Mouse (Mus musculus): ENCODE measurements around the gene Kmt2b. TPM values are rescaled to one million over a fixed set of nuclear protein-coding genes. Genes with fewer than 3 reads are reported as not detected.
A peak's percentile ranks its signal among the peaks of the same experiment; 100 is the strongest.

Kmt2b gene
- polyA plus RNA-seq, 1 experiment, result 16.1 TPM

DNA sequence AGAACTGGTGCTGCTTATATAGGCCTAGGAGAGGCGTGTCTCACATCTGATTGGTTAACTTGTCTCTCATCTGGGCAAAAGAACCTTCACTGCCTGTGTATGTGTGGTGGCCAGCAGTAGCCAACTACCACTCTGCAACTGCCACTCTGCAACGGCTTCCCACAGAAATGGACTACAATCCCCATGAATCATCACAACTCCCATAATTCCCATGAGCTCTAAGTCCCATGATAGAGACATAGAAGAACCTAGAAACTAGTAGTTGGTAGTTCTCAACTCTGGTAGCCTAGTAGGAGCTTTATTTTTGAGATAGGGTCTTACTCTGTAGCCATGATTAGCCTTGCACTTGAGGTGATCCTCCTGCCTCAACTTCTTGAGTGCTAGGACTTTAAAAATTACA is 38.6 kb downstream of the Kmt2b start:
- Histone ChIP-seq H3K4me1 (ENCODE audit: control insufficient read depth, insufficient read depth, insufficient read length, low read length) (peaks cover 3% of the 10 kb centered on the region), H3K4me3 (ENCODE audit: insufficient read depth, low read depth, low read length) (no peak overlapping the region), H3K27ac (replicated peaks; ENCODE audit: low read depth, low read length) (no peak overlapping the region)

DNA sequence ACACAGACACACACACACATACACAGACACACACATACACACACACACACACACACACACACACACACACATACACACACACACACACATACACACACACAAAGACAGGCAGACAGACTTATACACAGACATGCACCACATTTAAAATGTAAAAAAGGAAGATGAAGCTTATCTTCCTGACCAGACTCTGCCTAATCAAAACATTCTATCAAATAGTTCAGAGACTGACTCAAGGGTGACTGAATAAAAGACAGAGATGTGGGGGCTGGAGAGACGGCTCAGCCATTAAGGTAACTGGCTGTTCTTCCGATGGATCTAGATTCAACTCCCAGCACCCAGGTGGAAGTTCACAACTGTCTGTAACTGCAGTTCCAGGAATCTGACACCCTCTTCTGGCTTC is 44.2 kb downstream of the Kmt2b start:
- H3K27ac ChIP-seq (replicated peaks; ENCODE audit: low read depth, low read length), result no peak overlapping the region
- no peaks in the 10 kb centered on the region for H3K4me1 ChIP-seq (ENCODE audit: control insufficient read depth, insufficient read depth, insufficient read length, low read length)
- no peak overlapping the region for H3K4me3 ChIP-seq (ENCODE audit: insufficient read depth, low read depth, low read length)

DNA sequence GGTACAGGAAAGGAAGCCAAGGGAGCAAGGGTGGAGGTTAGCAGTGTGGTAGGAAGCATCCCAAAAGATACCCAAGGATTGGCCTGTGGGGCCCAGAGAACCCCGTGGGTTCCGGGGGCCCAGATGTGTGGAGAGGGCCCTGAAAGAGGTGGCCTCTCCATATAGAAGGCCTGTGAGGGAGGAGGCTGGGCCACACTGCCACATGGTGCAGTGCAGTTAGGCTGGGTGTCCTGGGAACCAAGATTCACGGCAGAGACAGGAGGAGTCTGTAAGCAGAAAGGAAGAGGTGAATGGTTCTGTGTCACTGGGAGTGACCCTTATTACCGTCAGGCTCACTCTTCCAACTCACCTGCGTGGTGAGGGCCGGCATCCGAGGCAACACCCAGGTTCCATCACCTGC is 48.0 kb downstream of the Kmt2b start:
- Histone ChIP-seq H3K27ac (replicated peaks; ENCODE audit: low read depth, low read length) (no peak overlapping the region), H3K4me1 (ENCODE audit: control insufficient read depth, insufficient read depth, insufficient read length, low read length) (no peaks in the 10 kb centered on the region), H3K4me3 (ENCODE audit: insufficient read depth, low read depth, low read length) (no peak overlapping the region)

DNA sequence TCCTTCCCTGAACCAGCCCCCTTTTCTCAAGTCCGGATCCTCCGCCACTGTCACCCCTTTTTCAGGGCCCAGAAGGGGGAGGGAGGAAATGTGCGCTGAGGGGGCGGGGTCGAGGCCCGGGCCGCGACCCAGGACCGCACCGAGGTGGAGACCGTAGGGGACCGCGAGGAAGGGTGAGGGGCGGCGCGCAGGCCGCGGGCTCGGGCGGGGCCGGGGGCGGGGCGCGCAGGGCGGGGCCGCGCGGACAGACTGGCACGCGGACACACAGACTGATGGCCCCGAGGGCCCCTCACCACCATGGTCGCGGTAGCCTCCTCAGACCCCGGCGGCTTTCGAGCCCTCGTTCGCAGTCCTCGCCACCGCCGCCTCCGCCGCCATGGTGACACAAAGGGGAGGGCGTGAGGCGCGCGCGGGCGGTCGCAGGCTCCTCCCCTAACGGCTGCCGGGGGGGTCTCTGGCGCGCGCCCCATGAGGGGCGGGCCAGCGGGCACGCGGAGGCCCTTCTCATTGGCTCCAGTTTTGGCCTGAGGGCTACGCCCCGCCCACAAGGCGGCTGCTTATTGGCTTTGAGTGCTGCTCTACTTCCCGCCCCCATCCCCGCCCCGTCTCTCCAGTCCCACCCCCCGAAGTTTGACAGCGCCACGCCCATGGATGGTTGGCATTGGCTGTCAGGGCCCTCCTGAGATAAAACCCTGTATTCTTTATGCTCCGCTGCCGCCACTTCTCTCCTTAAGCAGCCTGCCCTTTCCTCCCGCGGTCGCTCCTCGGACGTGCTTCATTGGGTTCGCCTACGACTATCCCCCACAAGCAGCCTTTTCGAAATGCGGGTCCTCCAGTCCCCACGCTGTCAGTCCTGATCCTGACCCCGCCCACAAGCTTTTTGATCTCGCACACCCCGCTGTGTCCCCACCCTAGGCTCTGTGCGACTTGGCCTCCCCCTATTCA is 53.6 kb downstream of the Kmt2b start, which contains the start of gene Arhgap33:
TSS of gene Arhgap33 (minus strand) at position 428 of the 945 bp plus-strand sequence.
- peak within 1 kb of the TSS; percentile 70 for H3K4me3 ChIP-seq (ENCODE audit: insufficient read depth, low read depth, low read length)
- no peaks in the 10 kb centered on the region for H3K4me1 ChIP-seq (ENCODE audit: control insufficient read depth, insufficient read depth, insufficient read length, low read length)
- H3K27ac ChIP-seq (replicated peaks; ENCODE audit: low read depth, low read length), result no peak within 1 kb of the TSS

DNA sequence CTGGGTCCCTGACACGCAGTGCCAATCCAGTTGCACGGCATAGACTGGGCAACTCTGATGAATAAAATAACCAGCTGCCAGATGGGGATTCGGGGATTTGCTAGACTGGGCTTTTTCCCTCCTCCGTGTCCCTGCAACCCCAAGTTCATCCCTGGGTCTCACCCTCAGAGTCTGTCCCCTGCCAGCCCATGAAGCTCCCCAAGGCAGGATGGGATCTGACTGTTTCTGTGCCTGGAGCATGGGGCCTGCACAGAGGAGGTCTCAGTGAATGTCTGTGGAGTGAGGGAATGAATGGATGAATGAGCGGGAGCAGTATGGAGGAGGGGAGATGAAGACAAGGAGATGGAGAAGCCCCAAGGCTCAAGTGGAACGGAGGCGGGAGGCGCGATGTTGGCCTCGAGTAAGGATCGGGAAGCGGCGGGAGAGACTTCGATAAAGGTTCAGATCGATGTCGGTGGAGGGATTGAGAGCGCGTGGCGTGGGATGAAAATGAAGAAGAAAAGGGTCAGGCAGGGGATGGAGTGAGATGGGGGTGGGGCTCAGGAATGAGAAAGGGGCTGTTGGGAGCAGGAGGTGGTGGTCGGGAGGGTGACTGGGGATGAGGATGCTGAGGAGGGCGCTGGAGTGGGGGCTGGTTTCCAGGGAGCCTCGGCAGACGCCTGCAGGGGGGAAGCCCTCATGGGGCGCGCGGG is 54.4 kb downstream of the Kmt2b start:
- Histone ChIP-seq H3K4me3 (ENCODE audit: insufficient read depth, low read depth, low read length) (peak overlapping the region; percentile 70), H3K27ac (replicated peaks; ENCODE audit: low read depth, low read length) (no peak overlapping the region), H3K4me1 (ENCODE audit: control insufficient read depth, insufficient read depth, insufficient read length, low read length) (no peaks in the 10 kb centered on the region)

DNA sequence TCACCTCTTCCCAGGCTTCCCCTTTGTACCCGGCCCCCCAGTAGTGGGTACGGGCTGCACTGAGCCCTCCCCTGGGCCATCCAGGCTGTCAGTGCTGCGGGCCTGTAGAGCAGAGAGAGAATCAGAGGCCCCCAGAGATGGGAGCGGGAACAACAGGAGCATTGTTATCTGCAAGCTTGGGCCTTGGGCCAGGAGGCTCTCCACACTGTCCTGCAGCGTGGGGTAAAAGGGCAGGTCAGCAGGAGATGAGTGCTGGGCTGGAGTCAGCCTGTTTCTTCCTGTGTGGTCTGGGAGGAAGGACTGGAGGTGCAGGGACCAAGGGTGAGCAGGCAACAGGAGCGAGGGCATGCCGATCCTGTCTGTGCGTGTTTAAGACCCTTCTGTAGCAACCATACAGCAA is 55.6 kb downstream of the Kmt2b start:
- no peak overlapping the region for H3K27ac ChIP-seq (replicated peaks; ENCODE audit: low read depth, low read length)
- H3K4me3 ChIP-seq (ENCODE audit: insufficient read depth, low read depth, low read length), result no peak overlapping the region
- H3K4me1 ChIP-seq (ENCODE audit: control insufficient read depth, insufficient read depth, insufficient read length, low read length), result no peaks in the 10 kb centered on the region

DNA sequence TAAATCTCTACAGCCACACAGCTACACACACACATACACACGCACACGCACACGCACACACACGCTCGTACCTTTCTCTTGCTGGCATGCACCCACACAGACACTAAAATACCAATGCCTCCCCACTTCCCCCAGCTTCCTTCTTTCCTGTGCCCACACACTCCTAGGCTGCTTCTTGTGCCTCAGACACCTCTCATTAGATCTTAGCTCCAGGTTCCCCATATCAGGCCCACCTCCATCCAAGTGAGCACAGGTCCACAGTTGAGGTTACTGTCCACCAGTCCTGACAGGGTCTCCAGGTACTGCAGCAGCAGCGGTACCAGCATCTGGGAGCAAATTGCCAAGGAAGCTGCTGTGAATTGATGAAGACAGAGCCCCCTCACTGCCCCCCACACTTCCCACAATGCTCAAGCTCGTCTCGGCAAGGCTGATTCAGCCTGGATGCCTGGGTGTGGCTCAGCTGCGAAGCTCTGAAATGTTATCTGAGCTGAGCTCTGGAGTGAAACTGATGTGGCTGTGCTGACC is 57.2 kb downstream of the Kmt2b start:
- Histone ChIP-seq H3K27ac (replicated peaks; ENCODE audit: low read depth, low read length) (no peak overlapping the region), H3K4me3 (ENCODE audit: insufficient read depth, low read depth, low read length) (no peak overlapping the region), H3K4me1 (ENCODE audit: control insufficient read depth, insufficient read depth, insufficient read length, low read length) (no peaks in the 10 kb centered on the region)

DNA sequence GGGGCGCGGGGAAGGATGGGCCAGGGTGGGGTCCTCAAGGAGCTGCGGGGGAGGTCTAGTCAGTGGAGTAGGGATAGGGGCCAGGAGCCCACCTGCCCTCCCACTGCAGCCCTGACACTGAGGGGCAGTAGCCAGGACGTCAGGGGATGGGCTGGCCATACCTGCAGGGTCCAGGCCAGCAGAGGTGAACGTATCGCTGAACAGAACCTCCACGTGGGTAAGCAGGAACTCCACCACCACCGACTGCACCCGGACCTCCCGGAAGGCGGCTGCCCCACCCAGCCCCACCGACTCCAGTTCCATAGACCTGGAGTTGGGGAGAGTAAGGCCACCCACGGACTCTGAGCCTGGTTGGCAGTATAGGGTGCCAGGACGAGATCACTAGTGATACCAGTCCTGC is 61.5 kb downstream of the Kmt2b start:
- Histone ChIP-seq H3K27ac (replicated peaks; ENCODE audit: low read depth, low read length) (no peak overlapping the region), H3K4me1 (ENCODE audit: control insufficient read depth, insufficient read depth, insufficient read length, low read length) (no peaks in the 10 kb centered on the region), H3K4me3 (ENCODE audit: insufficient read depth, low read depth, low read length) (no peak overlapping the region)

DNA sequence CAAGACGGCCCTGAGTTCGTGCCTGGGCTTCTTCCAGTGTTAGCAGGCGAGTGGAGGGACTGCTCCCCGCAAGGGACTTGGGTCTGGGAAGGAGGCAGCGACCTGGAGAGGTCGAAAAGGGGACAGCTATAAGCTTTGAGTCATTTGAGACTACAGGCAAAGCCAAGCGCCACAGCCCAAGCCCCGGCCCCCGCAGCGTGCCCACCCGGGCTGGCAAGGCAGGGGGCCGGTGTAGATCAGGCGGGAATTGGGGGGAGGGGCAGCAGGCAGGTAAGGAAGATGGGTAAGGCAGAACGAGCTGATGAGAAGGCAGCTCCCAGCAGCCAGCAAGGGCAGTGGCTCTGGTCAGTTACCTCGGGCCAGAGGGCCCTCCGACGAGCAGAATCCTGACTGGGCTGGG is 62.1 kb downstream of the Kmt2b start:
- Histone ChIP-seq H3K4me3 (ENCODE audit: insufficient read depth, low read depth, low read length) (no peak overlapping the region), H3K27ac (replicated peaks; ENCODE audit: low read depth, low read length) (no peak overlapping the region), H3K4me1 (ENCODE audit: control insufficient read depth, insufficient read depth, insufficient read length, low read length) (no peaks in the 10 kb centered on the region)

DNA sequence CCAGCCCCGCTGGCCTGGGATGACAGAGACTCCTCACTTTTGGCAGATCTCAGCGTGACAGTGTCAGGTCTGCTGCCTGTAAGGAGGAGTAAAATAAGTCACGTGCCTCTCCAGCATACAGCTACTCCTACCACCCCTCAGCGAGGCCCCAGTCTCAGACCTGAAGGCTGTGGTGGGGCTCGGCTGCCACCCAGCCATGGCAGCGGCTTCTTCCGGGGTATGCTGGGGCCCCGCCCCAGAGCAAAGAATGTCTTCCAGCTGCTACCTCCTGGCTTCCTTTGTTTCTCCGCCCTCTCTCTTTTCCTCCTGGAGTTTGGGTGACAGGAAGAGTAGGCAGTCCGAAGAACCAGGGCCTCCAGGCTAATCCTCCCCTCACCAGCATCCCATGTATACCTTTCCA is 62.6 kb downstream of the Kmt2b start:
- no peak overlapping the region for H3K27ac ChIP-seq (replicated peaks; ENCODE audit: low read depth, low read length)
- H3K4me1 ChIP-seq (ENCODE audit: control insufficient read depth, insufficient read depth, insufficient read length, low read length), result no peaks in the 10 kb centered on the region
- no peak overlapping the region for H3K4me3 ChIP-seq (ENCODE audit: insufficient read depth, low read depth, low read length)

DNA sequence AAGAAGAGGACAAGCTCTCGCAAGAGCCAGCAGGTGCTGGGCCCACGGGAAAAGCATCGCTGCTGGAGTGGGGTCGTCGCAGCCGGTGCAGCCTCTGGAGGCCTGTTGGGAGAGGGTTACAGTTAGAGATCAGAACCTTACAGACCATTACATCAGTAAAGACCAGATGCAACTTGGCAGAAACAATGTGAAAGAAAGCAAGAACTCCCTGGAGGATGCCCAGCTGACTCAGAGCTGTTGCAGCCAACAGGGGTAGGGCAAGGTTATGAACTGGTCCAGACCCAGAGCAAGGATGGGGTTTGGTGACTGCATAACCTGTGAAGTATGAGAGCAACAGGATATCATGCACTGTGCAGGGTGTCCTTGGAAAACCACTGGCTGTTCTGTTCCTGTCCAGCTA is 64.0 kb downstream of the Kmt2b start:
- Histone ChIP-seq H3K4me3 (ENCODE audit: insufficient read depth, low read depth, low read length) (no peak overlapping the region), H3K27ac (replicated peaks; ENCODE audit: low read depth, low read length) (no peak overlapping the region), H3K4me1 (ENCODE audit: control insufficient read depth, insufficient read depth, insufficient read length, low read length) (no peaks in the 10 kb centered on the region)

DNA sequence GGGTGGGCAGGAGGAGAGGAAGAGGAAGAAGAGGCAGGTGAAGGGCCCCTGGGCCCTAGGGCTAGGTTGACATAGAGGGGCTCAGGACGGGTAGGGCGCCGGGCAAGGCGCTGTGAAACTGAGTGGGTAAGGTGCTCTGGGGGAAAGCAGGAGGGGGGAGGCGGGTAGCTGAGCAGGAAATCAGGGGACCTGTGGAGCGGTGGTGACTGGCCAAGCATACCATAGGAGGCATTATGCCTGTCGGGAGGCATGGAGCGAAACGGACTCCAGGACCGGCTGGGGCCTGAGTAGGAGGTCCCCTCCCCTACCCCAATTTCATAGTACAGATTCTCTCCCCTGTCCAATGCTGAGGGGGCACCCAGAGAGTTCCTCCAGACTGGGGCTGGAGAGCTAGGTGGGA is 65.7 kb downstream of the Kmt2b start:
- Histone ChIP-seq H3K27ac (replicated peaks; ENCODE audit: low read depth, low read length) (no peak overlapping the region), H3K4me3 (ENCODE audit: insufficient read depth, low read depth, low read length) (no peak overlapping the region), H3K4me1 (ENCODE audit: control insufficient read depth, insufficient read depth, insufficient read length, low read length) (no peaks in the 10 kb centered on the region)

DNA sequence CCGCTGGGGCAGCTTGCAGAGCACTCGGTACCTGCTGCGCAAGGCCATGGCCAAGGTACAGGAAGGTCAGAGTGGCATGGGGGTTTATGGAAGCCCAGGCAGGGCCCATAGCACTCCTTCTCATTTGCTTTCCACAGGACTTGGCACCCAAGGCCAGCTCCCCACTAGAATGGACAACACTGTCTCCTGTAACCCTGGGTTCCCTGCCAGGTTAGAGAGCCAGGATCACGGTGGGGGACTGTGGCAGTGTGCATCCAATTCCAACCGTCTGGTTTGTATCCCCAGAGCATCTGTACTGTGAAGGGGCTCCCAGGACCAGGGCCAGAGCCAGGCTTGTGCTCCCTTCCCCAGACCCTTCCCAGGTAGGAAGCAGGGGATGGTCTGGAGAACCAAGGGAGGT is 67.7 kb downstream of the Kmt2b start:
- Histone ChIP-seq H3K4me3 (ENCODE audit: insufficient read depth, low read depth, low read length) (no peak overlapping the region), H3K4me1 (ENCODE audit: control insufficient read depth, insufficient read depth, insufficient read length, low read length) (no peaks in the 10 kb centered on the region), H3K27ac (replicated peaks; ENCODE audit: low read depth, low read length) (no peak overlapping the region)

DNA sequence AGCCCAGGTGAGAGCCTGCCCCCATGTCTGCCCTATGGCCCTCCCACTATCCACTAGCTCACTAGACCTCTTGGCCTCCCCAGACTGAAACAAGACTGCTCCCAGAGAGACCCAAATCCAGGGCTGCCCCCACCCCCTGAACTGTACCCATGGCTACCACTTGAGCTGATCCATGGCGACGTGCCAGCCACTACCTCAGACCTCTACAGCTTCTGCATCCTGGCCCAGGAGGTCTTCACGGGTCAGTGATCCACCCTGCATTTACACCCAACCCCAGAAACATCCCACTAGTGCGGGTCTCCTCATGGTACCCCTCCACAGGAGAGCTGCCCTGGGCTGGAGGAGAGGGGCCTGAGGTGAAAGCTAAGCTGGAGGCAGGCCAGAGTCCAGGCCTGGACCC is 68.1 kb downstream of the Kmt2b start:
- H3K4me3 ChIP-seq (ENCODE audit: insufficient read depth, low read depth, low read length), result no peak overlapping the region
- H3K27ac ChIP-seq (replicated peaks; ENCODE audit: low read depth, low read length), result no peak overlapping the region
- H3K4me1 ChIP-seq (ENCODE audit: control insufficient read depth, insufficient read depth, insufficient read length, low read length), result no peaks in the 10 kb centered on the region
